Mouse (Mus musculus): ENCODE data around the gene Sestd1.

DNA sequence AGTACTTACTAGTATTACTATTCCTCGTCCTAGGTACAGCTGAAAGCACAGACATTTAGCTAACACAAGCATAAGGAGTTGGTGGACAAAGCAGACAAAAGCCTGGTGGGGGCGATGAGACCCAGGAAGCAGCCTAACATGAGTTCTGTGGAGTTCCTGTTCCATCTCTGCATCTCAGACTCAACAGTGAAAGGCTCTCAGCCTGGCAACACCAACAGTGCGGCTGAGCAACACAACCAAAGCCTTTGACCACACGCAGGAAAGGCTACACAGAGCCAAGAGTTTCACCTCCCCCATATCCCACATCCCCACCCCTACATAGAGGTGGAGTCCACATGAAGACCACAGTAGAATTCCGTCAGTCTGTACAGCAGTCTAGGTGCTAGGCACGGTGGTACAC is 15.8 kb downstream of the Sestd1 start:
- TF ChIP-seq GATA1 (IDR thresholded peaks at IDR 0.05; ENCODE audit: borderline replicate concordance, low read length) = no peak
- TF ChIP-seq FLI1 (IDR thresholded peaks at IDR 0.05; ENCODE audit: low read length) = no peak
